Mouse (Mus musculus): Measurements from ENCODE around the gene Slc34a2. TPM values are rescaled to one million over a fixed set of nuclear protein-coding genes. Genes with fewer than 3 reads are reported as not detected.

The Slc34a2 gene
- polyA plus RNA-seq, 1 experiment from 2014 or later, result 0.23 TPM

DNA sequence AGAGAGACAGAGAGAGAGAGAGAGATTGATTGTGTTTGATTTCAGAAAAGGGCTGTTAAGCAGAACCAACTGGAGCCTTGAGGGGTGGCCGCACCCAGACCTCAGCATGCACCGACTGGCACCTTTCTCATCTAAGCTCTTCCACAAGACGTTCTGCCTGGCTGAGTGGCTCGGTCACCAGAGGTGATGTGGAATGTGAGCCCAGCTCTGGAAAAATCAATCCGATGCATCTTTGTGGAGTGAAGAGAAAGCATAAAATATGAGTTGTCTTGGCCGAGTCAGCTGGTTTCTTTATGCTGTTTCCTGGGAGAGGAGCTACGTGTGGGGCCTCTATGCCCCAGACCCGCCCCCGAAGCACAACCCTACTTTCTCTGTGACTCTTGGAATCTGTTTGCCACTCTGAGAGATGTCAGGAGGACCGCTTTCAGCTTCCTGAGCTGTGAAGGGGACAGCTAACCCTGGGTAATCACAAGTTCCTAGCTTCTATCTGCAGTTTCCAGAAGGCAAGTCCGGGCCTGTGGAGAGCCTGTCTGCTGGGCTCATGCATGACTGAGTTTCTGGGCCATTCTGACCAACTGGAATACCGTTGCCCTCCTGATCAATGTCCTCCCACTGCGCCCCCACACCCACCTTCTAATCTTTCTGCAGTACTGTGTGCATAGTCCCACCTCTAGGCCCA, 66.4 kb downstream of the Slc34a2 start:
- 68% methylated on average over 13 of the region's 13 CpGs for WGBS
- H3K36me3 ChIP-seq (replicated peaks; ENCODE audit: control insufficient read depth, insufficient read depth), result no peaks in the 10 kb centered on the region
- no peak overlapping the region for H3K4me2 ChIP-seq (replicated peaks)
- H3K9ac ChIP-seq, result no peak overlapping the region
- ATAC-seq (ENCODE audit: low FRiP score) (no peak), DNase-seq (ENCODE audit: low spot score) (no peak)
- no peak overlapping the region for H3K27ac ChIP-seq
- no peaks in the 10 kb centered on the region for H3K27me3 ChIP-seq (ENCODE audit: control insufficient read depth, insufficient read depth, low read length)
- no peaks in the 10 kb centered on the region for H3K4me1 ChIP-seq (replicated peaks; ENCODE audit: control insufficient read depth, insufficient read depth, low read length)
- H3K9me3 ChIP-seq (ENCODE audit: control insufficient read depth, low read length), result no peaks in the 10 kb centered on the region
- no peak overlapping the region for H3K4me3 ChIP-seq (replicated peaks; ENCODE audit: low read length)

DNA sequence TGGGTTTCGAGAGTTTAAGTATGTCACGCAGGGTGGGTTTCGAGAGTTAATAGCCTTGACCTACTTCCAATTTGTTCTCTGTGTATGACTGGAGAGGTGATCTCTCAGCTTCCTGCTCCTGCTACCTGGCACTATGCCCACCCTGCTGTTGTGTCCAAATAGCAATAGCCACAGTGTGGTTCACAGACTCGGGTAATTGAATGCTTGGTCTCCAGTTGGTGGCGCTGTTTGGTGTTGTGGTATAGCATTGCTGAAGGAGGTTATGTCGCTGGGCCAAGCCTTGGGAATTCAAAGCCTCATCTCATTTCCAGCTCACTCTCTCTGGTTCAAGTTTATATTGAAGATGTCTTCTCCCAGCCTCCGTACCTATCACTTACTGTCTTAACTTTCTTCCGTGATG, 67.8 kb downstream of the Slc34a2 start:
- Histone ChIP-seq H3K4me2 (replicated peaks) (no peak overlapping the region), H3K27ac (no peak overlapping the region), H3K9ac (no peak overlapping the region), H3K4me1 (replicated peaks; ENCODE audit: control insufficient read depth, insufficient read depth, low read length) (no peaks in the 10 kb centered on the region), H3K4me3 (replicated peaks; ENCODE audit: low read length) (no peak overlapping the region), H3K36me3 (replicated peaks; ENCODE audit: control insufficient read depth, insufficient read depth) (no peaks in the 10 kb centered on the region), H3K9me3 (ENCODE audit: control insufficient read depth, low read length) (no peaks in the 10 kb centered on the region), H3K27me3 (ENCODE audit: control insufficient read depth, insufficient read depth, low read length) (no peaks in the 10 kb centered on the region)
- no peak for DNase-seq (ENCODE audit: low spot score)
- no peak for ATAC-seq (ENCODE audit: low FRiP score)
- 68% methylated on average over 8 of the region's 8 CpGs for WGBS

DNA sequence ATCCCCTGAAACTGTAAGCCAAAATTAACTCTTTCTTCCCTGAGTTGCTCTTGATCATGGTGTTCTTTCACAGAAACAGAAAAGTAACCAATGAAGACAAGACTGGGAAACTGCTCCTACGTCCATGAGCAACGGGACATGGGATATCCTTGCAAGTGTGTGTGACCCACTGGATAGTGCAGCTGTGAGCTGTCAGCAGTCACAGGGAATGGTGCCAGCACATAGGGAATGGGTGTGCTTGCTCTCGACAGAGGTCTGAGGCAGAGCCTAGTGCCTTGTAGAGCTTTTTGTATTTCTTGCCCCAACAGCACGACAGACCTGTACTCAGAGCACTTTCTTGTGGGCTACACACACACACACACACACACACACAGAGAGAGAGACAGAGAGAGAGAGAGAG, 68.2 kb downstream of the Slc34a2 start:
- H3K27me3 ChIP-seq (ENCODE audit: control insufficient read depth, insufficient read depth, low read length), result no peaks in the 10 kb centered on the region
- no peak overlapping the region for H3K4me2 ChIP-seq (replicated peaks)
- H3K4me1 ChIP-seq (replicated peaks; ENCODE audit: control insufficient read depth, insufficient read depth, low read length), result no peaks in the 10 kb centered on the region
- H3K9me3 ChIP-seq (ENCODE audit: control insufficient read depth, low read length), result no peaks in the 10 kb centered on the region
- no peak overlapping the region for H3K27ac ChIP-seq
- no peaks in the 10 kb centered on the region for H3K36me3 ChIP-seq (replicated peaks; ENCODE audit: control insufficient read depth, insufficient read depth)
- H3K4me3 ChIP-seq (replicated peaks; ENCODE audit: low read length), result no peak overlapping the region
- ATAC-seq (ENCODE audit: low FRiP score) (no peak), DNase-seq (ENCODE audit: low spot score) (no peak)
- H3K9ac ChIP-seq, result no peak overlapping the region
- 90% methylated on average over 4 of the region's 4 CpGs for WGBS

DNA sequence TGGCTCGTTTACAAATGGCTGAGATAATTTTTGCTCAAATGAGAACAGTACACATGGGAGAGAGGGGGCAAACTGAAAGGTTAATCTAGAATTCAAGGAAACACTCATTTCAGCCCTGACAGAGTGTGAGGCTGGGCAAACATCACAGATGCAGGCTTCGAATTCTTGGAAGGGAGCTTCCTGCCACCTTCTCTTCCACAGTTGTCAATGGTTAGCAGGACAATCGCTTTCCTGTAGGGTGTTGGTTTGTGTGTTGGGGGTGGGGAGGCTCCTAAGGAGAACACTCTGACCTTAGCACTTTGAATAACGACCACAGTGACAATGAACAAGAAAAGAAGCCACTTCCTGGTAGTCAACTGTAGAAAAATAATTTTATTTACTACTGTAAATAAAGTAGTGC, 68.8 kb downstream of the Slc34a2 start:
- 48% methylated on average over 4 of the region's 4 CpGs for WGBS
- Histone ChIP-seq H3K27me3 (ENCODE audit: control insufficient read depth, insufficient read depth, low read length) (no peaks in the 10 kb centered on the region), H3K4me2 (replicated peaks) (no peak overlapping the region), H3K36me3 (replicated peaks; ENCODE audit: control insufficient read depth, insufficient read depth) (no peaks in the 10 kb centered on the region), H3K4me3 (replicated peaks; ENCODE audit: low read length) (no peak overlapping the region), H3K4me1 (replicated peaks; ENCODE audit: control insufficient read depth, insufficient read depth, low read length) (no peaks in the 10 kb centered on the region), H3K9ac (no peak overlapping the region), H3K27ac (no peak overlapping the region), H3K9me3 (ENCODE audit: control insufficient read depth, low read length) (no peaks in the 10 kb centered on the region)
- ATAC-seq (ENCODE audit: low FRiP score) (no peak), DNase-seq (ENCODE audit: low spot score) (no peak)

DNA sequence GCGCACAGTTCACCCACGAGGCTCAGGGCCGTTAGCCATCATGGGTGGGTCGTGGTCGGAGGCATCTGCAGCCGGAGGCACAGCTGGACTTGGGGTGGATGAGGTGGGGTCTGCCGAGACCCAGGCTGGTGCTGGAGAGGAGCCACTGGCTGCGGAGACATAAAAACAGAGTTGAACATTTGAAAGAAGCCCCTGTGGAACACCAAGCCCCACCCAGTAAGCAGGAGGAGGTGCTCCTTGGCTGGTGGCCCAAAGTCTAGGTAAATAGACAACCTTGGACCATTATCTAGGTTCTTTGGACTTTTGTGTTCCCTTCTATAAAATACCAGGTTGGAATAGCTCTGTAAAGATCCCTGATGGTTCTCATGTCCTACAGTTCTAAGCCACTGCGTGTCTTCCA, 70.1 kb downstream of the Slc34a2 start:
- H3K36me3 ChIP-seq (replicated peaks; ENCODE audit: control insufficient read depth, insufficient read depth), result no peaks in the 10 kb centered on the region; the same call in 1 of the 2 replicates
- no peaks in the 10 kb centered on the region for H3K27me3 ChIP-seq (ENCODE audit: control insufficient read depth, insufficient read depth, low read length)
- H3K4me2 ChIP-seq (replicated peaks), result no peak overlapping the region
- 81% methylated on average over 9 of the region's 9 CpGs for WGBS
- no peaks in the 10 kb centered on the region for H3K4me1 ChIP-seq (replicated peaks; ENCODE audit: control insufficient read depth, insufficient read depth, low read length)
- H3K27ac ChIP-seq, result no peak overlapping the region
- H3K4me3 ChIP-seq (replicated peaks; ENCODE audit: low read length), result no peak overlapping the region
- H3K9me3 ChIP-seq (ENCODE audit: control insufficient read depth, low read length), result peaks cover 2% of the 10 kb centered on the region; the same call in 1 of the 2 replicates
- DNase-seq (ENCODE audit: low spot score), result no peak
- no peak overlapping the region for H3K9ac ChIP-seq
- ATAC-seq (ENCODE audit: low FRiP score), result no peak

DNA sequence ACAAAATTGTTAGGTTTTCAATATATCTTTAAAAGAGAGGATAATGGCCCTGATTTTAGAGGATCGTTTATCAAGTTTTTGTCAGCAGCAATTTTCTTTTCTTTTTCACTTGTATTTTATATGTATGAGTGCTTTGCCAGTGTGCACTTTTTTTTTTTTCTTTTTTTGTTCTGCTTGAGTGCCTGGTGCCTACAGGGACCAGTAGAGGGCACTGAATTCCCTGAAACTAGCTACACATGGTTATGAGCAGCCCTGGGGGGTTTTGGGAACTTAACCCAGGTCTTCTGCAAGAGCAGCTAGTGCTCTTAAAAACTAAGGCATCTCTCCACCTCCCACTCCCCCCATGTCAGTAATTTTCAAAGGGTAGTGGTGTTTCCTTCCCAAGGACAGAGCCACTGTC, 70.8 kb downstream of the Slc34a2 start:
- Histone ChIP-seq H3K9me3 (ENCODE audit: control insufficient read depth, low read length) (peaks cover 5% of the 10 kb centered on the region; the same call in 1 of the 2 replicates), H3K27me3 (ENCODE audit: control insufficient read depth, insufficient read depth, low read length) (no peaks in the 10 kb centered on the region), H3K36me3 (replicated peaks; ENCODE audit: control insufficient read depth, insufficient read depth) (no peaks in the 10 kb centered on the region; the same call in 1 of the 2 replicates), H3K4me3 (replicated peaks; ENCODE audit: low read length) (no peak overlapping the region), H3K9ac (no peak overlapping the region), H3K4me2 (replicated peaks) (no peak overlapping the region), H3K4me1 (replicated peaks; ENCODE audit: control insufficient read depth, insufficient read depth, low read length) (no peaks in the 10 kb centered on the region), H3K27ac (no peak overlapping the region)
- 96% methylated on average over 1 of the region's 1 CpGs for WGBS
- ATAC-seq (ENCODE audit: low FRiP score), result no peak
- no peak for DNase-seq (ENCODE audit: low spot score)

DNA sequence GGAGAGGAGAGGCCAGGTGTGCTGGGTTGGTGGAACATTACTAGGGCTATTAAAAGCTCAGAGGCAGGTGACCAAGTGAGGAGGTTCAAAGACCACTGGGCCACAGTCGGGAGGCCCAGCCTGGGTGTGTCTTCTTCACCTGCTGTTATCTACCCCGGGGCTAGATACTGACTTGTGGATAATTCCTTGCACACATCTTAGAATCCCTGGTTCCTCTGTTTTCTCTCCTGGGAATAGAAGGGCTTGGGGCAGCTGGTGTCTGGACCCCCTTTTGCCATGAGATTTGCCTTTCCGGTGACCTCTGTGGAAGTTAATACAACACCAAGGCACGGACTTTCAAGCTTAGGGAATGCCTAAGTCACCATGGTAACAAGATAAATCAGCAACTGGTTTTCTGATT, 72.3 kb downstream of the Slc34a2 start:
- DNase-seq (ENCODE audit: low spot score) (no peak), ATAC-seq (ENCODE audit: low FRiP score) (no peak)
- 62% methylated on average over 4 of the region's 4 CpGs for WGBS
- Histone ChIP-seq H3K36me3 (replicated peaks; ENCODE audit: control insufficient read depth, insufficient read depth) (no peaks in the 10 kb centered on the region; the same call in 1 of the 2 replicates), H3K4me1 (replicated peaks; ENCODE audit: control insufficient read depth, insufficient read depth, low read length) (0 out of 2 replicates have a peak, but pooled peaks cover 4% of the 10 kb centered on the region), H3K9ac (no peak overlapping the region), H3K27me3 (ENCODE audit: control insufficient read depth, insufficient read depth, low read length) (no peaks in the 10 kb centered on the region), H3K9me3 (ENCODE audit: control insufficient read depth, low read length) (peaks cover 5% of the 10 kb centered on the region; the same call in 1 of the 2 replicates), H3K27ac (no peak overlapping the region), H3K4me2 (replicated peaks) (no peak overlapping the region), H3K4me3 (replicated peaks; ENCODE audit: low read length) (no peak overlapping the region)

DNA sequence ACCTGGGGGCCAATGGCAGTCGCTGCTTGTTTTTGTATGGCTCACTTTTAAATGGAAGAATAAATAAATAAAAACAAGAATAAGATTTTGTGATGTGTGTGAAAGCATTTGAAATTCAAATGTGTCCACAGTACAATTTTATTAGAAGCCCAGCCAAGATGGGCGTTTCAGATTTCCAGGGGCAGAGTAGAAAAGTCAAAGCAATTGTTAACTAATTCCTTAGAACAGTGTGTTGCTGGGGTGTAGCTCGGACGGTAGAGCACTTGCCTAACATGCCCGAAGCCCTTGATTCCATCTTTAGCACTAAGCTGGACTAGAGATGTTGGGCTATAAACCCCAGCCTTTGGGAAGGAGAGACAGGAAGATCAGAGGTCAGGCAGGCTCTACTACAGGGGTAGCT, 73.2 kb downstream of the Slc34a2 start:
- Histone ChIP-seq H3K9ac (no peak overlapping the region), H3K27ac (no peak overlapping the region), H3K36me3 (replicated peaks; ENCODE audit: control insufficient read depth, insufficient read depth) (no peaks in the 10 kb centered on the region; the same call in 1 of the 2 replicates), H3K4me1 (replicated peaks; ENCODE audit: control insufficient read depth, insufficient read depth, low read length) (0 out of 2 replicates have a peak, but pooled peaks cover 4% of the 10 kb centered on the region), H3K9me3 (ENCODE audit: control insufficient read depth, low read length) (peaks cover 5% of the 10 kb centered on the region; the same call in 1 of the 2 replicates), H3K27me3 (ENCODE audit: control insufficient read depth, insufficient read depth, low read length) (no peaks in the 10 kb centered on the region), H3K4me2 (replicated peaks) (no peak overlapping the region), H3K4me3 (replicated peaks; ENCODE audit: low read length) (no peak overlapping the region)
- ATAC-seq (ENCODE audit: low FRiP score) (0 out of 2 replicates have a peak, but pooled peaks have one; percentile 21), DNase-seq (ENCODE audit: low spot score) (no peak)
- WGBS, result 50% methylated on average over 5 of the region's 5 CpGs

DNA sequence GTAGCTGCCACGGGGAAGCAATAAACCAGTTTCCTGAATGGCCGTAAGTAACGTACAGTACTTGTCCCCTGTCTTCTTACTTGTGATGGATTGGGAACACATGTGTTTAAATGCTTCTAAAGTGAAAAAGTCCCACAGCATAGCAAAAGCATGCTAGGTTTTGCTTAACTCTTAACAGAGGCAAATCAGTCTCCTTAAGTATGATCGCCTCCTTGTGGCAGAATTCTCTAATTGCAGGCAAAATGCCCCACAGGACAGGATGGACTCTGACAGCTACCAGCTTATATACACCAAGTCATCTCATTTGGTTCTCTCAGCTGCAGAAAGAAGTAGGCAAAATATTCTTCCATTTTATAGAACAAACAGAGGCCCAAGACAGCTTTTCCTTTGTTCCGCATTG, 75.1 kb downstream of the Slc34a2 start:
- no peak for DNase-seq (ENCODE audit: low spot score)
- 95% methylated on average over 5 of the region's 5 CpGs for WGBS
- no peak for ATAC-seq (ENCODE audit: low FRiP score)
- H3K4me3 ChIP-seq (replicated peaks; ENCODE audit: low read length), result no peak overlapping the region
- H3K4me2 ChIP-seq (replicated peaks), result no peak overlapping the region
- H3K27ac ChIP-seq, result no peak overlapping the region
- no peaks in the 10 kb centered on the region for H3K27me3 ChIP-seq (ENCODE audit: control insufficient read depth, insufficient read depth, low read length)
- H3K9me3 ChIP-seq (ENCODE audit: control insufficient read depth, low read length), result peaks cover 5% of the 10 kb centered on the region; the same call in 1 of the 2 replicates
- H3K9ac ChIP-seq, result no peak overlapping the region
- H3K36me3 ChIP-seq (replicated peaks; ENCODE audit: control insufficient read depth, insufficient read depth), result no peaks in the 10 kb centered on the region; the same call in 1 of the 2 replicates
- 0 out of 2 replicates have a peak, but pooled peaks cover 4% of the 10 kb centered on the region for H3K4me1 ChIP-seq (replicated peaks; ENCODE audit: control insufficient read depth, insufficient read depth, low read length)
